In genomic region chr19:10602787-10603186, GRCm38 (mm10) we compare ENCODE assay signal across 8 mouse cellular contexts. TPM values are rescaled to one million over a fixed set of nuclear protein-coding genes. Genes with fewer than 3 reads are reported as not detected.
DNase-seq lines count a peak whose midpoint lies in the region; ATAC-seq and TF ChIP-seq lines count a peak whose summit lies in the region.

No protein-coding gene starts in this region.

- peak overlapping the region; percentile 52 for H3K9ac ChIP-seq in hindbrain, postnatal 0 days (replicated peaks; ENCODE audit: low read length)

- no peaks in the 10 kb centered on the region for H3K27me3 ChIP-seq in hindbrain, postnatal 0 days (ENCODE audit: insufficient read depth, low read length)

- intact Hi-C loops in left cerebral cortex, adult 2 months (cut with DNase I): no loop called here

- 0% methylated on average over 9 of the region's 9 CpGs for WGBS in hindbrain, postnatal 0 days

- peaks cover 11% of the 10 kb centered on the region for H3K4me1 ChIP-seq in hindbrain, postnatal 0 days (ENCODE audit: insufficient read depth, low read length)

- DNase-seq in T-cell, adult 2 months (ENCODE audit: low spot score): peak; percentile 84
- peak; percentile 90 to 93 for DNase-seq in cerebellum, postnatal 36 days
- DNase-seq in gastrocnemius, adult 18-20 months (ENCODE audit: low spot score): peak; percentile 83
- peak; percentile 95 for DNase-seq in hindbrain, postnatal 0 days (ENCODE audit: low spot score)
- DNase-seq in left cerebral cortex, adult 2 months (ENCODE audit: extremely low spot score in 1 of 2, low spot score in 2 of 2): peak; percentile 83 to 86
- DNase-seq in right cerebral cortex, adult 2 months (ENCODE audit: low spot score in 2 of 2): peak; percentile 86 to 93
- DNase-seq in urinary bladder, postnatal 14 days (ENCODE audit: low spot score): peak; percentile 91

- peak overlapping the region; percentile 88 for H3K27ac ChIP-seq in hindbrain, postnatal 0 days
- H3K27ac ChIP-seq in left cerebral cortex, adult 2 months: peak overlapping the region; percentile 54

- no peaks in the 10 kb centered on the region for H3K9me3 ChIP-seq in hindbrain, postnatal 0 days (ENCODE audit: low read length)

- H3K36me3 ChIP-seq in hindbrain, postnatal 0 days (ENCODE audit: insufficient read depth, low read length): peaks cover 20% of the 10 kb centered on the region; the same call in 1 of the 2 replicates

- peak; percentile 57 for ATAC-seq in hindbrain, postnatal 0 days
- peak; percentile 58 for ATAC-seq in megakaryocyte, adult 5-6 weeks (ENCODE audit: poor library complexity, severe bottlenecking)

- peak overlapping the region; percentile 53 for H3K4me2 ChIP-seq in hindbrain, postnatal 0 days (ENCODE audit: low read depth, low read length)

- peak overlapping the region; percentile 22 for H3K4me3 ChIP-seq in hindbrain, postnatal 0 days (ENCODE audit: low read length)
- H3K4me3 ChIP-seq in left cerebral cortex, adult 2 months: peak overlapping the region; percentile 28

- peak; percentile 91 for TF ChIP-seq CTCF in hindbrain, postnatal 0 days (IDR thresholded peaks at IDR 0.05; ENCODE audit: low read depth)
- TF ChIP-seq CTCF in left cerebral cortex, adult 2 months (IDR thresholded peaks at IDR 0.05): peak; percentile 93

RNA-seq across cellular contexts. Expression of gene Ddb1, which starts 2.3 kb away (rescaled TPM):
- 100 to 1,000 TPM; 127 to 132 TPM for total RNA-seq in gastrocnemius, adult 18-20 months (2021)
- 274 and 288 TPM in 2 replicates for total RNA-seq in hindbrain, postnatal 0 days (2014; rRNA removed)
- polyA plus RNA-seq in hindbrain, postnatal 0 days (2015; fragmentation: Nextera tagmentation; extraction: Ambion mirVana): 144 and 146 TPM in 2 replicates
- 100 to 1,000 TPM; 191 to 206 TPM for total RNA-seq in left cerebral cortex, adult 2 months (2021)
- 45.1 and 49.1 TPM in 2 replicates for total RNA-seq in megakaryocyte, adult 5-6 weeks (2015)
- total RNA-seq in megakaryocyte, adult 5-6 weeks (2017): 156 and 175 TPM in 2 replicates

RNA-seq across cellular contexts. Expression of gene Tkfc, which starts 2.7 kb away (rescaled TPM):
- 1 to 10 TPM; 3.2 to 4.6 TPM for total RNA-seq in gastrocnemius, adult 18-20 months (2021)
- 10.3 and 18.2 TPM in 2 replicates for total RNA-seq in hindbrain, postnatal 0 days (2014; rRNA removed)
- polyA plus RNA-seq in hindbrain, postnatal 0 days (2015; fragmentation: Nextera tagmentation; extraction: Ambion mirVana): 18.4 TPM in 2 replicates
- total RNA-seq in left cerebral cortex, adult 2 months (2021): 10 to 100 TPM; 16.6 to 17.7 TPM
- 4.8 and 5.6 TPM in 2 replicates for total RNA-seq in megakaryocyte, adult 5-6 weeks (2015)
- total RNA-seq in megakaryocyte, adult 5-6 weeks (2017): 2.2 and 3.7 TPM in 2 replicates

RNA-seq across cellular contexts. Expression of gene Tmem138, which starts 25.6 kb away (rescaled TPM):
- 1 to 10 TPM in 1 of 2 experiments, under 1 TPM in 1; 0.87 to 1.0 TPM for total RNA-seq in gastrocnemius, adult 18-20 months (2021)
- 15.1 and 16.6 TPM in 2 replicates for total RNA-seq in hindbrain, postnatal 0 days (2014; rRNA removed)
- polyA plus RNA-seq in hindbrain, postnatal 0 days (2015; fragmentation: Nextera tagmentation; extraction: Ambion mirVana): 34.6 and 35.7 TPM in 2 replicates
- 10 to 100 TPM; 12.2 to 13.8 TPM for total RNA-seq in left cerebral cortex, adult 2 months (2021)
- 14.1 and 16.7 TPM in 2 replicates for total RNA-seq in megakaryocyte, adult 5-6 weeks (2015)
- 2.1 and 4.0 TPM in 2 replicates for total RNA-seq in megakaryocyte, adult 5-6 weeks (2017)

RNA-seq across cellular contexts. Expression of gene Cyb561a3, which starts 25.8 kb away (rescaled TPM):
- total RNA-seq in gastrocnemius, adult 18-20 months (2021): 1 to 10 TPM; 5.5 to 6.6 TPM
- 18.0 TPM in 2 replicates for total RNA-seq in hindbrain, postnatal 0 days (2014; rRNA removed)
- 15.6 and 16.6 TPM in 2 replicates for polyA plus RNA-seq in hindbrain, postnatal 0 days (2015; fragmentation: Nextera tagmentation; extraction: Ambion mirVana)
- total RNA-seq in left cerebral cortex, adult 2 months (2021): 10 to 100 TPM; 12.7 to 12.8 TPM
- 37.2 and 38.8 TPM in 2 replicates for total RNA-seq in megakaryocyte, adult 5-6 weeks (2015)
- total RNA-seq in megakaryocyte, adult 5-6 weeks (2017): 36.1 and 38.3 TPM in 2 replicates

RNA-seq across cellular contexts. Expression of gene Vwce, which starts 31.2 kb away (rescaled TPM):
- not detected for total RNA-seq in gastrocnemius, adult 18-20 months (2021)
- total RNA-seq in hindbrain, postnatal 0 days (2014; rRNA removed): 1.3 and 7.0 TPM in 2 replicates
- polyA plus RNA-seq in hindbrain, postnatal 0 days (2015; fragmentation: Nextera tagmentation; extraction: Ambion mirVana): 1.5 and 1.7 TPM in 2 replicates
- under 1 TPM; 0.43 to 0.65 TPM for total RNA-seq in left cerebral cortex, adult 2 months (2021)
- total RNA-seq in megakaryocyte, adult 5-6 weeks (2015): 0.23 TPM in 1 of 2 replicates, not detected in the other
- total RNA-seq in megakaryocyte, adult 5-6 weeks (2017): not detected in 2 replicates

Comparison
In these comparisons a context has a peak if more than half of its experiments do, and no peak if none do; other contexts are left out.
1. Peak in every context shown above with its lines: DNase-seq, ATAC-seq, H3K4me3 ChIP-seq and H3K27ac ChIP-seq.